Mouse (Mus musculus) hindbrain, postnatal 0 days (tissue): ENCODE results near the gene Slc16a8. TPM values are rescaled to one million over a fixed set of nuclear protein-coding genes. Genes with fewer than 3 reads are reported as not detected.

Experiments used
- ATAC-seq: fragments of 200-750 bp; cut with Nextera tagmentation; 2 replicates; pipeline ENCODE4 v1.8.0; 2017; ENCODE audit warnings: mild to moderate bottlenecking, moderate TSS enrichment, moderate library complexity
- DNase-seq: peaks from one replicate; pipeline ENCODE4 v3.0.0-alpha.2; 2015; ENCODE audit warnings: low spot score
- H3K27ac ChIP-seq: fragments of 300-500 bp; sonication (generic); 2 replicates; pipeline ENCODE4 v1.5.1; 2014; ENCODE audit warnings: mild to moderate bottlenecking
- H3K27me3 ChIP-seq: fragments of 300-500 bp; sonication (generic); 2 replicates; pipeline ENCODE4 v1.6.1; 2014; ENCODE audit warnings: low read length, mixed read lengths; ENCODE audit not compliant: insufficient read depth
- H3K36me3 ChIP-seq: fragments of 300-500 bp; sonication (generic); 2 replicates; pipeline ENCODE4 v1.6.1; 2014; ENCODE audit warnings: low read length, mixed read lengths; ENCODE audit not compliant: insufficient read depth
- H3K4me1 ChIP-seq: fragments of 300-500 bp; sonication (generic); 2 replicates; pipeline ENCODE4 v1.6.1; 2014; ENCODE audit warnings: antibody characterized with exemption, low read length, mixed read lengths; ENCODE audit not compliant: insufficient read depth
- H3K4me2 ChIP-seq: fragments of 300-500 bp; sonication (generic); 2 replicates; pipeline ENCODE4 v1.6.1; 2014; ENCODE audit warnings: low read depth, mild to moderate bottlenecking, low read length, moderate library complexity, mixed read lengths
- H3K4me3 ChIP-seq: fragments of 300-500 bp; sonication (generic); 2 replicates; pipeline ENCODE4 v1.5.1; 2014; ENCODE audit warnings: low read length
- H3K9ac ChIP-seq: fragments of 300-500 bp; sonication (generic); replicated peaks from 2 replicates; pipeline ENCODE4 v1.6.1; 2014; ENCODE audit warnings: mild to moderate bottlenecking, low read length, moderate library complexity, mixed read lengths
- H3K9me3 ChIP-seq: fragments of 300-500 bp; sonication (generic); 2 replicates; pipeline ENCODE4 v1.6.1; 2016; ENCODE audit warnings: low read length, mixed read lengths
- CTCF ChIP-seq: IDR thresholded peaks from 2 replicates; pipeline ENCODE4 v1.5.1; 2016; ENCODE audit warnings: antibody characterized with exemption, control low read depth, low read depth
- WGBS: fragments of 180-500 bp; shearing (Covaris S2); extraction: QIAGEN DNeasy Blood & Tissue Kit; methylation state at CpG from one replicate; pipeline ENCODE4 v1.1.7; 2014; 5-methylcytosine and 5-hydroxymethylcytosine counted together
- polyA plus RNA-seq: library from polyadenylated mRNA; unstranded; fragments of >200 nt; fragmentation: Nextera tagmentation; extraction: Ambion mirVana; gene quantifications from 2 replicates; pipeline ENCODE4 v1.2.1, GENCODE M21; 2015
- total RNA-seq: library from RNA; depleted of rRNA; stranded (reverse); fragments of >200 nt; gene quantifications from 2 replicates; pipeline ENCODE4 v1.2.3, GENCODE M21; 2014; rRNA removed

The Slc16a8 gene
- total and polyA plus RNA-seq, 2 experiments from 2014 or later, result 2.0 to 3.1 TPM

DNA sequence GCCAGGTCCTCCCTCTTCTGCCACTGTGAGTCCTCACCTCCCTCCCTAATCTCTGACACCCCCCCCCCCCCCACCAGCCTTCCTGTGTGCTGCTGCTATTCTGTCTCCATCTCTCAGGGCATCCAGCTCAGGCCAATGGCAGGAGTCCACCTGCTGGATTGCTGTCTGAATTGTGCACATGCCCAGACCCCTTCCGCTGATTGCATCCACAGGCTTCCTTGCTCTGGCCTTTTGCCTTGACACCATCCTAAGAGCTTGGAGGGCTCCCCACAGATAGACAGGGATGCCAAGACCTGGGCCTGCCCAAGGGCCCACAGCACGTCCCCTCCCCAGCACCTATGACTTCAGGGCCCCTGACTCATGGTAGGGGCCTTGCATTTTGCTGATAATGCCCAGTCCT is 44.2 kb downstream of the Slc16a8 start:
- ATAC-seq (no peak), DNase-seq (no peak)
- WGBS, result 38% methylated on average over 2 of the region's 2 CpGs
- H3K4me1 ChIP-seq, result no peaks in the 10 kb centered on the region
- no peak overlapping the region for H3K9ac ChIP-seq
- no peak for TF ChIP-seq CTCF
- no peak overlapping the region for H3K4me2 ChIP-seq
- H3K27ac ChIP-seq, result no peak overlapping the region
- no peaks in the 10 kb centered on the region for H3K27me3 ChIP-seq
- no peaks in the 10 kb centered on the region for H3K9me3 ChIP-seq
- no peaks in the 10 kb centered on the region for H3K36me3 ChIP-seq
- no peak overlapping the region for H3K4me3 ChIP-seq

GRCm38 (mm10) chr15:79208758-79209439 is 45.7 kb downstream of the Slc16a8 start:
- WGBS, result 78% methylated on average over 27 of the region's 27 CpGs

GRCm38 (mm10) chr15:79208211-79208610 is 46.4 kb downstream of the Slc16a8 start:
- 77% methylated on average over 6 of the region's 6 CpGs for WGBS
- Histone ChIP-seq H3K4me1 (no peaks in the 10 kb centered on the region), H3K9ac (no peak overlapping the region), H3K4me3 (no peak overlapping the region), H3K27ac (no peak overlapping the region), H3K36me3 (no peaks in the 10 kb centered on the region), H3K27me3 (no peaks in the 10 kb centered on the region), H3K4me2 (no peak overlapping the region), H3K9me3 (no peaks in the 10 kb centered on the region)
- DNase-seq, result no peak
- no peak for TF ChIP-seq CTCF
- ATAC-seq, result peak; percentile 46; the same call in 1 of the 2 replicates

More at GRCm38 (mm10) chr15:79208758-79209439, 45.7 kb downstream of the Slc16a8 start:
- H3K27me3 ChIP-seq, result no peaks in the 10 kb centered on the region
- H3K27ac ChIP-seq, result no peak overlapping the region
- H3K4me2 ChIP-seq, result no peak overlapping the region
- no peaks in the 10 kb centered on the region for H3K36me3 ChIP-seq
- ATAC-seq (no peak), DNase-seq (no peak)
- no peak overlapping the region for H3K4me3 ChIP-seq
- H3K9ac ChIP-seq, result no peak overlapping the region
- TF ChIP-seq CTCF, result no peak
- H3K4me1 ChIP-seq, result no peaks in the 10 kb centered on the region
- no peaks in the 10 kb centered on the region for H3K9me3 ChIP-seq

- no peak for TF ChIP-seq CTCF
- Histone ChIP-seq H3K9ac (no peak overlapping the region), H3K27me3 (no peaks in the 10 kb centered on the region), H3K27ac (peak overlapping the region; percentile 56; the same call in 1 of the 2 replicates), H3K36me3 (no peaks in the 10 kb centered on the region), H3K9me3 (no peaks in the 10 kb centered on the region), H3K4me2 (no peak overlapping the region), H3K4me3 (no peak overlapping the region), H3K4me1 (0 out of 2 replicates have a peak, but pooled peaks cover 3% of the 10 kb centered on the region)
- WGBS, result 41% methylated on average over 10 of the region's 10 CpGs
- ATAC-seq (peak; percentile 48; the same call in 1 of the 2 replicates), DNase-seq (peak; percentile 39)
These were observed 52.0 kb downstream of the Slc16a8 start for GRCm38 (mm10) chr15:79202575-79202974.

DNA sequence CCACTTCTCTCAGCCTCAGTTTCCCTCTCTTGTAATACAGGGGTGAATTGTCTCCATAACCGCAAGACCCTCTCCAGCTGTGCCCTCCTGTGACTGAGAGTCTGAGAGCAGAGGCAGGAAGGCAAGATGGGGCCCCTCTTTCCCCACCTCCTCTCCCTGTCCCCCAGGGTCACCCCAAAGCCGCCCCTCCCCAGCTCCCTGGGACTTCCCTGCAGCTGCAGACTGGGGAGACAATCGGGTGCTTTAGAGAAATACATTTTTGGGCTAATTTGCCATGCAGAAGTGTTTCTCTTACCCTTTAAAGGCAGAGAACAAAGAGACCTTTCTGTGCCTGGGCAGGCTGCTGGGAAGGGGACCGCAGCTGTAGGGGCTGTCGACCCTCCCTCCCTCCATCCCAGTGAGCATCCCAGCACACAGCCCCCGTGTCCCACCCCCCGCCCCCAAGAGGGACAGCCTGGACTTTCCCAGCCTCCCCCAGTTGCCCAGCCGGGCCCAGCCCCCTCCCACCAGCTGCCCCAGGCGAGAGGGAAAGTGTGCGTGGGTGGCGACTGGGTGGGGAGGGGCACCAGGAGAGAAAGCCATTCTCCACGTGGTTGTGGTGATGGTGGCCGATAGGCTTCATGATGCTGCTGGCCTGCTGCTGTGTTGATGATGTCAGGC is 52.9 kb downstream of the Slc16a8 start:
- WGBS, result 8% methylated on average over 13 of the region's 13 CpGs
- Histone ChIP-seq H3K9ac (peak overlapping the region; percentile 30; the same call in 1 of the 2 replicates), H3K36me3 (no peaks in the 10 kb centered on the region), H3K4me3 (no peak overlapping the region), H3K27ac (peak overlapping the region; percentile 60; the same call in 1 of the 2 replicates), H3K9me3 (no peaks in the 10 kb centered on the region), H3K4me2 (peak overlapping the region; percentile 25; the same call in 1 of the 2 replicates), H3K4me1 (0 out of 2 replicates have a peak, but pooled peaks cover 3% of the 10 kb centered on the region), H3K27me3 (no peaks in the 10 kb centered on the region)
- ATAC-seq (peak; percentile 87), DNase-seq (peak; percentile 60)
- TF ChIP-seq CTCF, result no peak

Other genes with a start within 250 kb of the Slc16a8 start
- gene H1f0, start 226.3 kb downstream of the Slc16a8 start, total RNA-seq, result 211 and 233 TPM in 2 replicates
- 259 and 272 TPM in 2 replicates for gene H1f0, start 226.3 kb downstream of the Slc16a8 start, polyA plus RNA-seq
- gene Galr3, start 212.9 kb downstream of the Slc16a8 start, total RNA-seq, result 0.47 and 1.2 TPM in 2 replicates
- gene Galr3, start 212.9 kb downstream of the Slc16a8 start, polyA plus RNA-seq, result 0.20 and 0.25 TPM in 2 replicates
- 60.4 and 62.5 TPM in 2 replicates for gene Ankrd54, start 191.9 kb downstream of the Slc16a8 start, total RNA-seq
- gene Ankrd54, start 191.9 kb downstream of the Slc16a8 start, polyA plus RNA-seq, result 36.7 and 42.4 TPM in 2 replicates
- gene Eif3l, start 179.6 kb downstream of the Slc16a8 start, total RNA-seq, result 221 and 229 TPM in 2 replicates
- 163 and 164 TPM in 2 replicates for gene Eif3l, start 179.6 kb downstream of the Slc16a8 start, polyA plus RNA-seq
- gene Micall1, start 145.9 kb downstream of the Slc16a8 start, total RNA-seq, result 28.1 and 36.4 TPM in 2 replicates
- 8.0 and 9.5 TPM in 2 replicates for gene Micall1, start 145.9 kb downstream of the Slc16a8 start, polyA plus RNA-seq
- 49.9 and 50.1 TPM in 2 replicates for gene Polr2f, start 113.8 kb downstream of the Slc16a8 start, total RNA-seq
- 326 and 334 TPM in 2 replicates for gene Polr2f, start 113.8 kb downstream of the Slc16a8 start, polyA plus RNA-seq
- gene 1700088E04Rik, start 113.5 kb downstream of the Slc16a8 start, total RNA-seq, result 6.0 and 10.1 TPM in 2 replicates
- 18.0 and 21.4 TPM in 2 replicates for gene 1700088E04Rik, start 113.5 kb downstream of the Slc16a8 start, polyA plus RNA-seq
- 36.2 and 40.3 TPM in 2 replicates for gene Sox10, start 89.5 kb downstream of the Slc16a8 start, total RNA-seq
- 14.2 and 15.2 TPM in 2 replicates for gene Sox10, start 89.5 kb downstream of the Slc16a8 start, polyA plus RNA-seq
- gene Pick1, start 25.6 kb downstream of the Slc16a8 start, total RNA-seq, result 59.4 and 68.0 TPM in 2 replicates
- gene Pick1, start 25.6 kb downstream of the Slc16a8 start, polyA plus RNA-seq, result 67.7 and 70.0 TPM in 2 replicates
- gene Gm49486, start 25.4 kb downstream of the Slc16a8 start, total RNA-seq, result 0.61 and 1.7 TPM in 2 replicates
- gene Gm49486, start 25.4 kb downstream of the Slc16a8 start, polyA plus RNA-seq, result 1.5 and 2.1 TPM in 2 replicates
- gene Baiap2l2, start 30.8 kb upstream of the Slc16a8 start, total RNA-seq, result 1.7 and 2.3 TPM in 2 replicates
- 6.5 and 6.8 TPM in 2 replicates for gene Baiap2l2, start 30.8 kb upstream of the Slc16a8 start, polyA plus RNA-seq
- 24.3 and 28.8 TPM in 2 replicates for gene Pla2g6, start 73.6 kb upstream of the Slc16a8 start, total RNA-seq
- gene Pla2g6, start 73.6 kb upstream of the Slc16a8 start, polyA plus RNA-seq, result 15.2 and 15.7 TPM in 2 replicates
- gene Maff, start 91.9 kb upstream of the Slc16a8 start, total RNA-seq, result 4.0 and 5.4 TPM in 2 replicates
- gene Maff, start 91.9 kb upstream of the Slc16a8 start, polyA plus RNA-seq, result 1.7 and 2.0 TPM in 2 replicates
- 72.4 and 113 TPM in 2 replicates for gene Tmem184b, start 148.8 kb upstream of the Slc16a8 start, total RNA-seq
- gene Tmem184b, start 148.8 kb upstream of the Slc16a8 start, polyA plus RNA-seq, result 26.6 and 31.6 TPM in 2 replicates
- 323 and 374 TPM in 2 replicates for gene Csnk1e, start 200.8 kb upstream of the Slc16a8 start, total RNA-seq
- gene Csnk1e, start 200.8 kb upstream of the Slc16a8 start, polyA plus RNA-seq, result 158 and 178 TPM in 2 replicates